In the genomic region with DNA sequence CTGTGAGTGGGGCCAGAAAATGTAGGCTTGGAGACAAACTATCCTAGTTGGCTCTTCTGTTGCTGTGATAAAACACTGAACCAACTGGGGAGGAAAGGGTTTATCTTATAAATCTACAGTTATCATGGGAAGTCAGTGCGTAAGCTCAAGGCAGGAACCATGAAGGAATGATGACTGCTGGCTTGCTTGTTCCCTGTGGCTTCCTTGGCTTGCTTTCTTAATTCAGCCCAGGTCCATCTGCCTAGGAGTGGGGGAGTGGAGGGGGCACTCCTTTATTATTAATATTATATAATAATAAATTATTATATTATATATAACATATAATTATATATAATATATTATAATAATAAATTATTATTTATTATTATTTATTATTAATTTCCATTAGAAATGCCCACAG, we compare ENCODE assay signal across 12 mouse cellular contexts.
"Had no signal": no experiment of that assay in that cellular context is flagged by ENCODE, and none has a peak within 500 bp of the region (broad histone marks: within the 10 kb centered on the region; RNA-seq: fewer than 3 reads in every experiment).

No protein-coding gene starts in this region.

- DNase-seq: retina, postnatal 1 day; right cerebral cortex, adult 18-20 months; right cerebral cortex, postnatal 14 days; right cerebral cortex, postnatal 25 days; right cerebral cortex, postnatal 4 days; spleen, adult 18-20 months; thymus, adult 18-20 months; thymus, adult 2 months; thymus, postnatal 14 days; thymus, postnatal 25 days; thymus, postnatal 36 days; thymus, postnatal 4 days had no signal
